Mouse (Mus musculus) heart, embryonic 16.5 days (tissue): ENCODE results near the gene Xpo5. TPM values are rescaled to one million over a fixed set of nuclear protein-coding genes. Genes with fewer than 3 reads are reported as not detected.

Source experiments
- ATAC-seq: fragments of 200-750 bp; cut with Nextera tagmentation; replicated peaks from 2 replicates; pipeline ENCODE4 v1.8.0; 2017; ENCODE audit warnings: moderate number of reproducible peaks; ENCODE audit not compliant: insufficient read depth, low FRiP score; ENCODE audit errors: extremely low read depth
- H3K27ac ChIP-seq: fragments of 300-500 bp; sonication (generic); 2 replicates; pipeline ENCODE4 v1.5.1; 2014; ENCODE audit warnings: mild to moderate bottlenecking, low read length, control low read depth, moderate library complexity
- H3K27me3 ChIP-seq: fragments of 300-500 bp; sonication (generic); 2 replicates; pipeline ENCODE4 v1.6.1; 2014; ENCODE audit warnings: low read length, mixed read lengths; ENCODE audit not compliant: control insufficient read depth, insufficient read depth
- H3K36me3 ChIP-seq: fragments of 300-500 bp; sonication (generic); 2 replicates; pipeline ENCODE4 v1.6.1; 2014; ENCODE audit not compliant: control insufficient read depth, insufficient read depth
- H3K4me1 ChIP-seq: fragments of 300-500 bp; sonication (generic); 2 replicates; pipeline ENCODE4 v1.6.1; 2014; ENCODE audit warnings: low read length, mixed read lengths; ENCODE audit not compliant: control insufficient read depth, insufficient read depth
- H3K4me2 ChIP-seq: fragments of 300-500 bp; sonication (generic); 2 replicates; pipeline ENCODE4 v1.6.1; 2014; ENCODE audit warnings: low read depth, mild to moderate bottlenecking, control low read depth, low read length
- H3K4me3 ChIP-seq: fragments of 300-500 bp; sonication (generic); 2 replicates; pipeline ENCODE4 v1.5.1; 2014; ENCODE audit warnings: mild to moderate bottlenecking, control low read depth, low read length
- H3K9ac ChIP-seq: fragments of 300-500 bp; sonication (generic); 2 replicates; pipeline ENCODE4 v1.6.1; 2014; ENCODE audit warnings: low read length, control low read depth
- H3K9me3 ChIP-seq: fragments of 300-500 bp; sonication (generic); replicated peaks from 2 replicates; pipeline ENCODE4 v1.6.1; 2016; ENCODE audit warnings: low read length; ENCODE audit not compliant: control insufficient read depth
- WGBS: fragments of 180-500 bp; shearing (Covaris S2); extraction: QIAGEN DNeasy Blood & Tissue Kit; methylation state at CpG from one replicate; pipeline ENCODE4 v1.1.7; 2014; 5-methylcytosine and 5-hydroxymethylcytosine counted together
- microRNA counts: library from miRNA; unstranded; fragments of <30 nt; microRNA quantifications from one replicate; lab custom pipeline; 2016
- microRNA-seq: library from miRNA; unstranded; fragments of <30 nt; microRNA quantifications from one replicate; pipeline ENCODE4, GENCODE M21; 2017
- polyA plus RNA-seq: library from polyadenylated mRNA; unstranded; fragments of >200 nt; fragmentation: Nextera tagmentation; extraction: Ambion mirVana; gene quantifications from 2 replicates; pipeline ENCODE4 v1.2.1, GENCODE M21; 2015

The Xpo5 gene
- polyA plus RNA-seq, 1 experiment from 2014 or later: 20.5 TPM

GRCm38 (mm10) chr17:46282483-46283123 lies 80.0 kb downstream of the Xpo5 start, which contains the start of gene Tjap1:
Gene Tjap1 (minus strand): TSS chr17:46283026.
- Histone ChIP-seq H3K36me3 (peaks cover 9% of the 10 kb centered on the region; the same call in 1 of the 2 replicates), H3K9ac (peak within 1 kb of the TSS; percentile 87), H3K27ac (peak within 1 kb of the TSS; percentile 93), H3K4me2 (peak within 1 kb of the TSS; percentile 95), H3K27me3 (no peaks in the 10 kb centered on the region), H3K4me3 (peak within 1 kb of the TSS; percentile 79), H3K9me3 (no peaks in the 10 kb centered on the region), H3K4me1 (peaks cover 20% of the 10 kb centered on the region)
- ATAC-seq: peak; percentile 97
- WGBS: under 1% methylated on average over 37 of the region's 37 CpGs

- peaks cover 9% of the 10 kb centered on the region; the same call in 1 of the 2 replicates for H3K36me3 ChIP-seq
- H3K9ac ChIP-seq: peak overlapping the region; percentile 87
- 22% methylated on average over 9 of the region's 9 CpGs for WGBS
- H3K4me1 ChIP-seq: peaks cover 16% of the 10 kb centered on the region
- H3K27ac ChIP-seq: no peak overlapping the region; the same call in none of the 2 replicates
- peak overlapping the region; percentile 79 for H3K4me3 ChIP-seq
- H3K9me3 ChIP-seq: no peaks in the 10 kb centered on the region
- H3K27me3 ChIP-seq: no peaks in the 10 kb centered on the region
- ATAC-seq: no peak
- peak overlapping the region; percentile 95 for H3K4me2 ChIP-seq
Observed at GRCm38 (mm10) chr17:46283140-46283539, 80.6 kb downstream of the Xpo5 start.

- Histone ChIP-seq H3K36me3 (0 out of 2 replicates have a peak, but pooled peaks cover 4% of the 10 kb centered on the region), H3K9ac (no peak overlapping the region), H3K27ac (no peak overlapping the region), H3K4me2 (no peak overlapping the region), H3K9me3 (no peaks in the 10 kb centered on the region), H3K27me3 (no peaks in the 10 kb centered on the region), H3K4me1 (peaks cover 16% of the 10 kb centered on the region), H3K4me3 (no peak overlapping the region)
- 84% methylated on average over 8 of the region's 8 CpGs for WGBS
- no peak for ATAC-seq
Observed at GRCm38 (mm10) chr17:46283911-46284310, 81.3 kb downstream of the Xpo5 start.

DNA sequence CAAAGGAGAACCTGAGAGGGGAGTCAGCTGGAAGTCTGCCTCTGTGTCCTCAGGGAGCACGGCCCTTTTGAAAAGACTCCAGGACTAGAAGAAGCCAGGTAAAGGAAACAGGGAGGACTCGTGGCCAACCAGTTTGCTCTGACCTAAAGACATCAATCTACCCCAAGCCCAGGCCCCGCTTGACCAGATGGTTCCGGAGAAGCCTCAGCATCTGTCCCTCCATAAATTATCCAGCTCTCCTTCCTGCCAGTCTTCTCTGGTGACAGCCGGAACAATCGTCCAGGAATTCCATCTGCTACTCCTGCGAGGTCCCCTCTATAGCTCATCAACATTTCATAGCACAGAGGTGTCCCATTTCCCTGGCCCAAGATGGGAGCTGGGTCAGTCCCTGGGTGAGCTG lies 82.1 kb downstream of the Xpo5 start:
- no peaks in the 10 kb centered on the region for H3K36me3 ChIP-seq
- no peak for ATAC-seq
- H3K27ac ChIP-seq: no peak overlapping the region
- peaks cover 16% of the 10 kb centered on the region for H3K4me1 ChIP-seq
- WGBS: 53% methylated on average over 7 of the region's 7 CpGs
- no peak overlapping the region for H3K4me3 ChIP-seq
- H3K27me3 ChIP-seq: no peaks in the 10 kb centered on the region
- no peak overlapping the region for H3K4me2 ChIP-seq
- H3K9me3 ChIP-seq: no peaks in the 10 kb centered on the region
- no peak overlapping the region for H3K9ac ChIP-seq

DNA sequence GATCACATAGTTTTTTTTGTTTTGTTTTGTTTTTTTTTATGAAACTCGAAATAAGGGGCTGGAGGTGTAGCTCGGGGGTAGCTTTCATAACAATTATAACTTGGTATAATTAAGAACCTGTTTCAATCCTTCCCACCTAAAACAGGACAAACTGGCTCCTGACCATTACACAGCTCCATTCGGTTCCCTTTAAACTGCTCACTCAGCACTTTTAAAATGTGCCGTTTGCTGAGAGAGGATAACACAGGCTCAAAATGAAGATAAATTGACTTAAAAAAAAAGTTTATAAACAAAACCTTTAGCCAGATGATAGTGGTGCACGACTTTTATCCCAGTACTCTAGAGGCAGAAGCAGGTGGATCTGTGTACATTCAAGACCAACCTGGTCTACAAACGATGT lies 82.8 kb downstream of the Xpo5 start:
- Histone ChIP-seq H3K9me3 (0 out of 2 replicates have a peak, but pooled peaks cover 2% of the 10 kb centered on the region), H3K4me2 (no peak overlapping the region), H3K9ac (no peak overlapping the region), H3K27ac (no peak overlapping the region), H3K4me3 (no peak overlapping the region), H3K27me3 (no peaks in the 10 kb centered on the region), H3K4me1 (peaks cover 16% of the 10 kb centered on the region), H3K36me3 (no peaks in the 10 kb centered on the region)
- ATAC-seq: no peak
- 60% methylated on average over 6 of the region's 6 CpGs for WGBS

- no peaks in the 10 kb centered on the region; the same call in 1 of the 2 replicates for H3K27me3 ChIP-seq
- H3K4me2 ChIP-seq: no peak overlapping the region
- WGBS: 46% methylated on average over 11 of the region's 11 CpGs
- ATAC-seq: peak; percentile 25; the same call in 1 of the 2 replicates
- no peak overlapping the region for H3K9ac ChIP-seq
- 0 out of 2 replicates have a peak, but pooled peaks cover 2% of the 10 kb centered on the region for H3K9me3 ChIP-seq
- H3K4me3 ChIP-seq: no peak overlapping the region
- H3K4me1 ChIP-seq: 0 out of 2 replicates have a peak, but pooled peaks cover 3% of the 10 kb centered on the region
- no peaks in the 10 kb centered on the region for H3K36me3 ChIP-seq
- peak overlapping the region; percentile 38; the same call in 1 of the 2 replicates for H3K27ac ChIP-seq
Observed at GRCm38 (mm10) chr17:46287678-46288095, 85.1 kb downstream of the Xpo5 start.

MicroRNAs encoded within 50 kb of the gene (microRNA counts, 519-probe panel; counts per million panel counts)
- microRNA mmu-miR-693-3p (lab: Ali Mortazavi, UCI) (not detected), microRNA mmu-miR-693-5p (lab: Ali Mortazavi, UCI) (not detected)

Small RNA genes within 50 kb of the gene (microRNA-seq; reads per million reads assigned to microRNA genes)
- not detected for gene Mir693

Other genes with a start within 250 kb of the Xpo5 start
- 6.4 TPM in 2 replicates for gene Vegfa, start 170.4 kb upstream of the Xpo5 start, polyA plus RNA-seq
- 129 and 137 TPM in 2 replicates for gene Mrps18a, start 91.8 kb upstream of the Xpo5 start, polyA plus RNA-seq
- 6.9 and 8.0 TPM in 2 replicates for gene Rsph9, start 58.6 kb upstream of the Xpo5 start, polyA plus RNA-seq
- 32.7 and 39.4 TPM in 2 replicates for gene Mad2l1bp, start 49.2 kb upstream of the Xpo5 start, polyA plus RNA-seq
- gene Gtpbp2, start 41.8 kb upstream of the Xpo5 start, polyA plus RNA-seq: 36.9 and 42.6 TPM in 2 replicates
- 11.7 and 13.4 TPM in 2 replicates for gene Polh, start 137 bp upstream of the Xpo5 start, polyA plus RNA-seq
- gene Polr1c, start 45.3 kb downstream of the Xpo5 start, polyA plus RNA-seq: 46.3 and 47.8 TPM in 2 replicates
- 78.4 and 89.3 TPM in 2 replicates for gene Yipf3, start 45.3 kb downstream of the Xpo5 start, polyA plus RNA-seq
- gene Lrrc73, start 50.7 kb downstream of the Xpo5 start, polyA plus RNA-seq: 0.64 and 0.68 TPM in 2 replicates
- gene Tjap1, start 80.2 kb downstream of the Xpo5 start, polyA plus RNA-seq: 42.5 and 45.3 TPM in 2 replicates
- 1.3 and 1.4 TPM in 2 replicates for gene Dlk2, start 94.6 kb downstream of the Xpo5 start, polyA plus RNA-seq
- gene Abcc10, start 125.6 kb downstream of the Xpo5 start, polyA plus RNA-seq: 4.9 and 5.3 TPM in 2 replicates
- gene Zfp318, start 180.9 kb downstream of the Xpo5 start, polyA plus RNA-seq: 3.1 and 5.4 TPM in 2 replicates
- gene Crip3, start 226.1 kb downstream of the Xpo5 start, polyA plus RNA-seq: 20.2 and 37.5 TPM in 2 replicates
- gene Slc22a7, start 235.7 kb downstream of the Xpo5 start, polyA plus RNA-seq: 0.55 and 1.2 TPM in 2 replicates